Mouse (Mus musculus) liver, embryonic 16.5 days (tissue): Measurements from ENCODE around the gene Lars2. TPM values are rescaled to one million over a fixed set of nuclear protein-coding genes. Genes with fewer than 3 reads are reported as not detected.

Source experiments
- ATAC-seq: fragments of 200-750 bp; cut with Nextera tagmentation; 2 replicates; pipeline ENCODE4 v1.8.0; 2017; ENCODE audit warnings: low read depth, mild to moderate bottlenecking, moderate number of reproducible peaks, moderate library complexity
- H3K27ac ChIP-seq: fragments of 300-500 bp; sonication (generic); 2 replicates; pipeline ENCODE4 v1.5.1; 2014; ENCODE audit warnings: mild to moderate bottlenecking, low read length
- H3K27me3 ChIP-seq: fragments of 300-500 bp; sonication (generic); 2 replicates; pipeline ENCODE4 v1.6.1; 2014; ENCODE audit warnings: low read depth, low read length, mixed read lengths; ENCODE audit not compliant: control insufficient read depth, insufficient read depth
- H3K36me3 ChIP-seq: fragments of 300-500 bp; sonication (generic); 2 replicates; pipeline ENCODE4 v1.6.1; 2014; ENCODE audit warnings: mild to moderate bottlenecking; ENCODE audit not compliant: control insufficient read depth, insufficient read depth
- H3K4me1 ChIP-seq: fragments of 300-500 bp; sonication (generic); 2 replicates; pipeline ENCODE4 v1.6.1; 2014; ENCODE audit warnings: low read depth, low read length, mixed read lengths; ENCODE audit not compliant: control insufficient read depth
- H3K4me2 ChIP-seq: fragments of 300-500 bp; sonication (generic); 2 replicates; pipeline ENCODE4 v1.6.1; 2014; ENCODE audit warnings: low read depth, low read length, mixed read lengths
- H3K4me3 ChIP-seq: fragments of 300-500 bp; sonication (generic); 2 replicates; pipeline ENCODE4 v1.5.1; 2014; ENCODE audit warnings: low read depth, mild to moderate bottlenecking, low read length
- H3K9ac ChIP-seq: fragments of 300-500 bp; sonication (generic); 2 replicates; pipeline ENCODE4 v1.6.1; 2014; ENCODE audit warnings: low read depth, low read length
- H3K9me3 ChIP-seq: fragments of 300-500 bp; sonication (generic); replicated peaks from 2 replicates; pipeline ENCODE4 v1.6.1; 2016; ENCODE audit warnings: low read length; ENCODE audit not compliant: control insufficient read depth
- WGBS: fragments of 180-500 bp; shearing (Covaris S2); extraction: QIAGEN DNeasy Blood & Tissue Kit; methylation state at CpG from one replicate; pipeline ENCODE4 v1.1.7; 2014; ENCODE audit not compliant: insufficient replicate concordance; 5-methylcytosine and 5-hydroxymethylcytosine counted together
- polyA plus RNA-seq: library from polyadenylated mRNA; unstranded; fragments of >200 nt; fragmentation: Nextera tagmentation; extraction: Ambion mirVana; gene quantifications from 2 replicates; pipeline ENCODE4 v1.2.1, GENCODE M21; 2015

Lars2 gene
- polyA plus RNA-seq, 1 experiment from 2014 or later = 554 TPM

GRCm38 (mm10) chr9:123457603-123458002, 90.9 kb downstream of the Lars2 start:
- Histone ChIP-seq H3K27me3 (no peaks in the 10 kb centered on the region), H3K27ac (no peak overlapping the region), H3K4me2 (no peak overlapping the region), H3K4me3 (no peak overlapping the region), H3K9me3 (no peaks in the 10 kb centered on the region), H3K9ac (no peak overlapping the region), H3K36me3 (no peaks in the 10 kb centered on the region), H3K4me1 (no peaks in the 10 kb centered on the region)
- no peak for ATAC-seq
- 63% methylated on average over 2 of the region's 2 CpGs for WGBS

DNA sequence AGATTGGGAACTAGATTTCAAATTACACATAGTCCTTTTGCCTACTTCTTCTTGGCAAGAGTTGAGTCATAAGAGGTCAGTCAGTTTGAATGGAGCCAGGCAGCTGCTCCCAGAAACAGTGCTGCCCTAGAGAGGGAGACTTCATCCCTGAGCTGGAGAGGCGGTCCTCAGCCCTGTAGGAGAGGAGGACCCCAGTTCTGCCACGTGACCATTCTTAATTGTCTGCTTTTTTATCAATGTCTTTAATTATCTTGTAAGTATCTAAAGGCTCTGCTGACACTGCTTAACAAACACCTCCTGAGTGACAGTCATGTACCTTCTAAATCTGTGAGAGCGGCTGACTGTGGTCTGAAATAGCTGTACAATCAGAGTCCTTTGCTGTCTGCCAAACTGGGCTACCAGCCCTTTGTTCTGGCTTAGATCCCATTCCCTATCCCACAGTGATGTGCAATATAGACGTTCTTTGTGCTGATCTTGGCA, 100.5 kb downstream of the Lars2 start:
- Histone ChIP-seq H3K4me2 (no peak overlapping the region), H3K9ac (no peak overlapping the region), H3K9me3 (no peaks in the 10 kb centered on the region), H3K36me3 (no peaks in the 10 kb centered on the region), H3K27me3 (no peaks in the 10 kb centered on the region), H3K4me3 (no peak overlapping the region), H3K4me1 (peaks cover 15% of the 10 kb centered on the region), H3K27ac (no peak overlapping the region)
- WGBS = 68% methylated on average over 4 of the region's 4 CpGs
- no peak for ATAC-seq

- ATAC-seq = peak; percentile 82
- Histone ChIP-seq H3K9me3 (no peaks in the 10 kb centered on the region), H3K4me1 (peaks cover 18% of the 10 kb centered on the region), H3K27me3 (no peaks in the 10 kb centered on the region), H3K27ac (peak overlapping the region; percentile 61), H3K9ac (no peak overlapping the region; the same call in 1 of the 2 replicates), H3K4me3 (no peak overlapping the region), H3K4me2 (peak overlapping the region; percentile 2; the same call in 1 of the 2 replicates), H3K36me3 (no peaks in the 10 kb centered on the region)
- WGBS = 24% methylated on average over 5 of the region's 5 CpGs
Measured at GRCm38 (mm10) chr9:123468406-123469085, 101.8 kb downstream of the Lars2 start.

GRCm38 (mm10) chr9:123469087-123469486, 102.4 kb downstream of the Lars2 start:
- ATAC-seq = no peak
- Histone ChIP-seq H3K36me3 (no peaks in the 10 kb centered on the region), H3K27ac (peak overlapping the region; percentile 61), H3K9ac (no peak overlapping the region; the same call in 1 of the 2 replicates), H3K4me2 (peak overlapping the region; percentile 2; the same call in 1 of the 2 replicates), H3K9me3 (no peaks in the 10 kb centered on the region), H3K4me3 (no peak overlapping the region), H3K4me1 (peaks cover 19% of the 10 kb centered on the region), H3K27me3 (no peaks in the 10 kb centered on the region)

- H3K4me2 ChIP-seq = no peak overlapping the region
- no peaks in the 10 kb centered on the region for H3K36me3 ChIP-seq
- no peak overlapping the region for H3K4me3 ChIP-seq
- no peaks in the 10 kb centered on the region for H3K9me3 ChIP-seq
- peak; percentile 68 for ATAC-seq
- H3K27me3 ChIP-seq = no peaks in the 10 kb centered on the region
- no peak overlapping the region for H3K9ac ChIP-seq
- H3K4me1 ChIP-seq = peaks cover 21% of the 10 kb centered on the region
- no peak overlapping the region for H3K27ac ChIP-seq
Measured at GRCm38 (mm10) chr9:123473377-123473776, 106.7 kb downstream of the Lars2 start.

DNA sequence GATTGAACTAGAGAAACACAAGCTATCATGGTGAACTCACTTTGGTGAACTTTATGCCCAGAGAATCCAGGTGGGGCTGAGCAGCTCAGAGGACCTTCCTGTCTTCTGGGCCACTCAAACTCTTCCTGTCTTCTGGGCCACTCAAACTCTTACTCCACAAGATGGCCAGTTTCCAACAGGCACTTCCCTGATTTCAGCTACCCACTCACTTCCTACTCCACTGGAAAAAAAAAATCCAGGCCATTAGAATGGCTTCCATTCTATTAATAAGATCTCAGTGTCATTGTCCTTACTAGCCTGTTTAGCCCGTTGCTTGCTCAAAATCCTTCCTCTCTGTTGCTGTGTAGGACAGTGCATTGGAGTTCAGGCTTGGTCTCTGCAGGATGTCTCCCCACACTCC, 108.8 kb downstream of the Lars2 start:
- H3K4me2 ChIP-seq = no peak overlapping the region
- 67% methylated on average over 1 of the region's 1 CpGs for WGBS
- H3K9me3 ChIP-seq = no peaks in the 10 kb centered on the region
- no peak for ATAC-seq
- H3K27ac ChIP-seq = no peak overlapping the region
- no peak overlapping the region for H3K9ac ChIP-seq
- no peaks in the 10 kb centered on the region for H3K36me3 ChIP-seq
- H3K4me1 ChIP-seq = peaks cover 26% of the 10 kb centered on the region
- no peak overlapping the region for H3K4me3 ChIP-seq
- H3K27me3 ChIP-seq = no peaks in the 10 kb centered on the region

DNA sequence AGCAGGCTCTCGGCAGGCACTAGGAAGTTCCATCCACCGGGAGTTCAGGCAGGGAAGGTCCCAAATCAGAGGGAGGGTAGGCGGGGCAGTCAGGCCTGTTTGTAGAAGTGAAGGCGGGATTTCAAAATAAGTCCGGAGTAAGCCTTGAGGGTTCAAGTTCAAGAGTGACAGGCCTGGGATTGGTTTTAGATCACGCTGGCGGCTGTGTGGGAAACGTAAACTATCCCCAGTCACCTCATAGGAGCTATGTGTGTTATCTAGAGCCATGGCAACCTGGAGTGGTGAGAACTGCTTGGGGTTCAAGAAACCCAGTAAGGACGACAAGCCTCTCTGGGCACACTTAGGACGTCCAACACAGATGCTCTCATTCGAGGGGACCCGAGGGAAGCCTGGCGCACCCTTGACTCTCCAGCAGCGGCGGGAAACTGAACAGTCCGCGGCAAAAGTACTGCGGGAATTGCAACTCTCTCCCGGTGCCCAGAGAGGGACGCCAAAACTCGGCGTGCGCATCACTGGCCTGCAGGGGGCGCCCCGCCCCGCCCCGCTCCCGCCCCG, 111.4 kb downstream of the Lars2 start:
- peak overlapping the region; percentile 74 for H3K27ac ChIP-seq
- H3K27me3 ChIP-seq = no peaks in the 10 kb centered on the region
- 3% methylated on average over 23 of the region's 29 CpGs for WGBS
- peak overlapping the region; percentile 81 for H3K4me2 ChIP-seq
- H3K9me3 ChIP-seq = no peaks in the 10 kb centered on the region
- peak overlapping the region; percentile 50 for H3K9ac ChIP-seq
- ATAC-seq = peak; percentile 7; the same call in 1 of the 2 replicates
- no peaks in the 10 kb centered on the region for H3K36me3 ChIP-seq
- H3K4me1 ChIP-seq = peaks cover 50% of the 10 kb centered on the region
- peak overlapping the region; percentile 85 for H3K4me3 ChIP-seq

DNA sequence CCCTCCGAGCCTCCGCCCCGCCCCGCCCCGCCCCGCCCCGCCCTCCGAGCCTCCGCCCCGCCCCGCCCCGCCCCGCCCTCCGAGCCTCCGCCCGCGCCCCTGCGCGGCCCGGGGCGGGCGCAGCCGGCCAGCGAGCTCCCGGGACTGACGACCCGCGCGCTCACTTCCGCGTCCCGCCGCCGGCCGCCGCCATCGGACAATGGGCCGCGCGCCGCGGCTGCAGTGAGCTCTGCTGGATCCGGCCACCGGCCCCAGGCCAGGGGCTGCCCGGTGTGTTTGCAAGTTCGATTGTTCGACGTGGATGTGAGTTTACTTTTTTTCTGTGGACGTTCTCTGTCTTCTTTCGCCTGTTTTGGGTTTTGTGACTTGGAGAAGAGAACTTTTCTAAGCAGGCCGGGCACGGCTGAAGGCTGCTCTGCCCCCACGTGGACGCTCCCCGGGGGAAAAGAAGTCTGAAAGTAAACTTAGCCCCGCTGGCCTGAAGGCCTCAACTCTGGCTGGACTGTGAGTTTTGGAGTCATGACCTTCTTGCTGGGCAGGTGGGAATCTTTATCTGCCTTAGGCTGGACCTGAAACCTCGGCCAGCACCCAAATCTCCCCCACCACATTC, 112.0 kb downstream of the Lars2 start, which contains the start of gene Limd1:
TSS of gene Limd1 (plus strand) at position 121 of the 610 bp plus-strand sequence.
- Histone ChIP-seq H3K9me3 (no peaks in the 10 kb centered on the region), H3K4me1 (peaks cover 52% of the 10 kb centered on the region), H3K36me3 (no peaks in the 10 kb centered on the region), H3K4me3 (peak within 1 kb of the TSS; percentile 85), H3K27me3 (no peaks in the 10 kb centered on the region), H3K27ac (peak within 1 kb of the TSS; percentile 90), H3K4me2 (peak within 1 kb of the TSS; percentile 94), H3K9ac (peak within 1 kb of the TSS; percentile 91)
- peak; percentile 77 for ATAC-seq
- WGBS = under 1% methylated on average over 36 of the region's 57 CpGs

- peaks cover 2% of the 10 kb centered on the region; the same call in 1 of the 2 replicates for H3K36me3 ChIP-seq
- no peaks in the 10 kb centered on the region for H3K27me3 ChIP-seq
- peaks cover 57% of the 10 kb centered on the region for H3K4me1 ChIP-seq
- no peak for ATAC-seq
- H3K4me2 ChIP-seq = peak overlapping the region; percentile 94
- H3K4me3 ChIP-seq = peak overlapping the region; percentile 85
- WGBS = 26% methylated on average over 17 of the region's 17 CpGs
- peak overlapping the region; percentile 91 for H3K9ac ChIP-seq
- peak overlapping the region; percentile 90 for H3K27ac ChIP-seq
- no peaks in the 10 kb centered on the region for H3K9me3 ChIP-seq
Measured at GRCm38 (mm10) chr9:123479196-123479669, 112.5 kb downstream of the Lars2 start.
